In the genomic region with DNA sequence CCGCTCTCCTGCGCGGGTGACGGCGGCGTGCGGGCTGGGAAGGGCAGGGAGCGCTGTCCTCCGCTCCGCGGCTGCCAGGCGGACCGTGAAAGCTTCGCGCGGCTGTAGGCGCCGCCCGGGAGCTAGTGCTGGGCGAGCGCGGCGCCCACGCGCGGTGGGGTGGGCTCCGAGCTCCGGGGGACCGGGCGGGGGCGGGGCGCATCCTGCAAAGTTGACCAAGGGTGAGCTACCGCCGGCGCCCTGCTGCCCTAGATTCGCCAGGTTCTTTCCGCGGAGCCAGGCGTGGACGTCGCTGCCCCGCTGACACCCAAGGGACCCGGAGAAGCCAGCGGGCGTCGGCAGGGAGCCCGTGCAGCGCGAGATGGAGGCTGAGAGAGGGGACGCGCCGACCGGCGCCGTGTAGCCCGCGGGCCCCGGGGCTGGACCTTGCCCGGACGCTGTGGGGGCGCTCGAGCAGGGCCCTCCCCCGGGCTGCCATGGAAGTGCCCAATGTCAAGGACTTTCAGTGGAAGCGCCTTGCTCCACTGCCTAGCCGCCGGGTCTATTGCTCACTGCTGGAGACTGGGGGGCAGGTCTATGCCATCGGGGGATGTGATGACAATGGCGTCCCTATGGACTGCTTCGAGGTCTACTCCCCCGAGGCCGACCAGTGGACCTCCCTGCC, we compare ENCODE assay signal across 8 mouse cellular contexts. TPM values are rescaled to one million over a fixed set of nuclear protein-coding genes. Genes with fewer than 3 reads are reported as not detected.
A peak's percentile ranks its signal among the peaks of the same experiment; 100 is the strongest.
DNase-seq lines count a peak whose midpoint lies in the region; ATAC-seq and TF ChIP-seq lines count a peak whose summit lies in the region.

No protein-coding gene starts in this region.

- peak overlapping the region; percentile 99 for H3K4me2 ChIP-seq in limb, embryonic 11.5 days (ENCODE audit: low read depth, severe bottlenecking)
- H3K4me2 ChIP-seq in midbrain, embryonic 16.5 days (ENCODE audit: low read length), result peak overlapping the region; percentile 96

- H3K4me3 ChIP-seq in E14TG2a.4 (replicated peaks; ENCODE audit: low read length), result peak overlapping the region; percentile 79
- H3K4me3 ChIP-seq in hindbrain, embryonic 10.5 days, result peak overlapping the region; percentile 78
- peak overlapping the region; percentile 55 for H3K4me3 ChIP-seq in limb, embryonic 11.5 days (ENCODE audit: low read depth, low read length)
- peak overlapping the region; percentile 66 for H3K4me3 ChIP-seq in midbrain, embryonic 16.5 days (ENCODE audit: low read depth, low read length)

- H3K36me3 ChIP-seq in E14TG2a.4 (ENCODE audit: insufficient read depth, low read length), result no peaks in the 10 kb centered on the region
- H3K36me3 ChIP-seq in hindbrain, embryonic 10.5 days, result no peaks in the 10 kb centered on the region
- H3K36me3 ChIP-seq in limb, embryonic 11.5 days (ENCODE audit: control insufficient read depth, insufficient read depth, low read length), result no peaks in the 10 kb centered on the region
- no peaks in the 10 kb centered on the region for H3K36me3 ChIP-seq in midbrain, embryonic 16.5 days (ENCODE audit: control insufficient read depth, insufficient read depth, low read length)

- peaks cover 54% of the 10 kb centered on the region for H3K4me1 ChIP-seq in E14TG2a.4 (replicated peaks; ENCODE audit: low read depth, low read length)
- peaks cover 66% of the 10 kb centered on the region for H3K4me1 ChIP-seq in hindbrain, embryonic 10.5 days (replicated peaks)
- peaks cover 9% of the 10 kb centered on the region for H3K4me1 ChIP-seq in limb, embryonic 11.5 days (ENCODE audit: control insufficient read depth, insufficient read depth, low read length)
- peaks cover 45% of the 10 kb centered on the region for H3K4me1 ChIP-seq in midbrain, embryonic 16.5 days (ENCODE audit: control insufficient read depth, insufficient read depth, low read length)

- peak; percentile 49; the same call in 1 of the 2 replicates for ATAC-seq in limb, embryonic 11.5 days (ENCODE audit: insufficient number of reproducible peaks, low FRiP score, low TSS enrichment, low read depth)
- ATAC-seq in midbrain, embryonic 16.5 days, result peak; percentile 67

- no peak for TF ChIP-seq CTCF in E14TG2a.4 (conservative IDR thresholded peaks at IDR 0.05; ENCODE audit: low read length)

- 1% methylated on average over 71 of the region's 71 CpGs for WGBS in hindbrain, embryonic 10.5 days
- WGBS in limb, embryonic 11.5 days, result 3% methylated on average over 61 of the region's 71 CpGs
- WGBS in midbrain, embryonic 16.5 days, result under 1% methylated on average over 62 of the region's 71 CpGs

- DNase-seq in cerebellum, adult 11 months, result peak; percentile 35
- no peak for DNase-seq in cerebellum, adult 8-10 months
- peak; percentile 61 for DNase-seq in embryo, embryonic 9.5 days (ENCODE audit: extremely low spot score)
- DNase-seq in hindbrain, embryonic 10.5 days (ENCODE audit: low spot score), result peak; percentile 62
- no peak for DNase-seq in limb, embryonic 11.5 days (ENCODE audit: low spot score)
- DNase-seq in frontal cortex, postnatal 14 days (ENCODE audit: low spot score in 2 of 2), result no peak

- H3K9me3 ChIP-seq in E14TG2a.4 (ENCODE audit: low read length), result no peaks in the 10 kb centered on the region
- H3K9me3 ChIP-seq in hindbrain, embryonic 10.5 days, result no peaks in the 10 kb centered on the region
- H3K9me3 ChIP-seq in limb, embryonic 11.5 days (ENCODE audit: control insufficient read depth, low read length), result no peaks in the 10 kb centered on the region
- no peaks in the 10 kb centered on the region for H3K9me3 ChIP-seq in midbrain, embryonic 16.5 days (replicated peaks; ENCODE audit: control insufficient read depth, low read length, poor library complexity, severe bottlenecking)

- H3K27me3 ChIP-seq in E14TG2a.4 (ENCODE audit: insufficient read depth, low read length), result peaks cover 75% of the 10 kb centered on the region
- H3K27me3 ChIP-seq in hindbrain, embryonic 10.5 days (ENCODE audit: insufficient read depth, poor library complexity, severe bottlenecking), result peaks cover 91% of the 10 kb centered on the region
- peaks cover 29% of the 10 kb centered on the region for H3K27me3 ChIP-seq in limb, embryonic 11.5 days (ENCODE audit: control insufficient read depth, insufficient read depth, low read length)
- H3K27me3 ChIP-seq in midbrain, embryonic 16.5 days (ENCODE audit: control insufficient read depth, insufficient read depth, low read depth, low read length), result no peaks in the 10 kb centered on the region

- H3K27ac ChIP-seq in hindbrain, embryonic 10.5 days, result peak overlapping the region; percentile 91
- H3K27ac ChIP-seq in limb, embryonic 11.5 days (replicated peaks; ENCODE audit: low read depth, low read length), result no peak overlapping the region
- H3K27ac ChIP-seq in midbrain, embryonic 16.5 days (ENCODE audit: low read length), result peak overlapping the region; percentile 88

- peak overlapping the region; percentile 55 for H3K9ac ChIP-seq in limb, embryonic 11.5 days (ENCODE audit: low read length)
- H3K9ac ChIP-seq in midbrain, embryonic 16.5 days (ENCODE audit: low read depth, low read length), result peak overlapping the region; percentile 83

RNA-seq across cellular contexts. Expression of a gene that starts 0.5 kb away (rescaled TPM):
- 1.0 and 3.5 TPM in 2 replicates for polyA plus RNA-seq in hindbrain, embryonic 10.5 days (2016; fragmentation: Nextera tagmentation; extraction: Ambion mirVana)
- 0.07 TPM in 1 of 2 replicates, not detected in the other for polyA plus RNA-seq in limb, embryonic 11.5 days (2014; fragmentation: Nextera tagmentation; extraction: Ambion mirVana)
- 8.3 and 10.8 TPM in 2 replicates for polyA plus RNA-seq in midbrain, embryonic 16.5 days (2015; fragmentation: Nextera tagmentation; extraction: Ambion mirVana)

RNA-seq across cellular contexts. Expression of a gene that starts 17.0 kb away (rescaled TPM):
- polyA plus RNA-seq in hindbrain, embryonic 10.5 days (2016; fragmentation: Nextera tagmentation; extraction: Ambion mirVana), result 42.3 and 44.4 TPM in 2 replicates
- 0.56 and 1.2 TPM in 2 replicates for polyA plus RNA-seq in limb, embryonic 11.5 days (2014; fragmentation: Nextera tagmentation; extraction: Ambion mirVana)
- polyA plus RNA-seq in midbrain, embryonic 16.5 days (2015; fragmentation: Nextera tagmentation; extraction: Ambion mirVana), result 19.8 and 22.0 TPM in 2 replicates

Comparison
In these comparisons a context has a peak if more than half of its experiments do, and no peak if none do; other contexts are left out.
1. DNase-seq: peak in cerebellum, adult 11 months (single experiment), embryo, embryonic 9.5 days (single experiment) and hindbrain, embryonic 10.5 days (single experiment); none in cerebellum, adult 8-10 months (single experiment), limb, embryonic 11.5 days (single experiment) and frontal cortex, postnatal 14 days (0 of 2).
2. Peak in every context shown above with its lines, with median percentiles within 50 percentile points of each other: H3K4me3 ChIP-seq.